Mouse (Mus musculus): ENCODE results near the gene Dnah17. TPM values are rescaled to one million over a fixed set of nuclear protein-coding genes. Genes with fewer than 3 reads are reported as not detected.

Gene Dnah17
- total RNA-seq, 2 experiments from 2014 or later = not detected

DNA sequence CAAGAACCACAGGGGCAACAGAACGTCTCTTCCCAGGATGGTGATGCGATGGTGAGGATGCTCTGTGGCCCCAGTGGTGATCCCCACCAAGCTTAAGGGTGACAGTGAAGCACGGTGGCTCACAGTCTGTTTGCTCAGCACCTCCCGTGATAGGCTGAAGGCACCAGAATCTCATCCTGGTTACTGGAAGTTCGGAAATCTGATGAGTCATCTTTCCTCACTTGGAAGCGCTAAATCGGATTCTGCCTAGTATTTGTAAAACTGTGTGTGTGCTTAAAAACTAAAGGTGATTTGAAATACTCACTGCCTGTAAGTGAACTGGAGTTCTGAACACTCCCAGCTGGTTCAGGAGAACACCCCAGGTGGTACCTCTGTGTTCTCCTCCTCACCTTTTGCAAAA lies 146.7 kb downstream of the Dnah17 start:
- ATAC-seq (replicated peaks; ENCODE audit: low FRiP score, poor library complexity, severe bottlenecking) = no peak

DNA sequence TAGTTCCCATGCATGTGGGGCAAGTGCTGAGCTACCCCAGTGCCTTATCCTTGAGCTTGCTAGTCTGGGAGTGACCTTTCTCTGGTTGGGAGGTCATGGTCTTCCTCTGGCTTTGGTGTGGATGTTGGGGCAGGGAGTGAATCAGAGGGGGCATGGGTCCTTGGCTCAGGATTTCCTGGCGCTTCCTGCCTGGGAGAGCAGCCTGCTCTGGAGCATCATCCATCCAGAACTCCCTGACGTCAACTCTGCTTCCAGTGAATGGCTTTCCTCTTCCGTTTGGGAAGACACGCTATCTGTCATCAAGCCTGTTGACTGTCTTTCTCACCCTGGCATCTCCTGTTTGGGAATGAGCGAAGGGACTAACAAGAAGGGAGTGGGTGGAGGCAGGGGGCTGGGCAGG lies 148.0 kb downstream of the Dnah17 start:
- ATAC-seq (replicated peaks; ENCODE audit: low FRiP score, poor library complexity, severe bottlenecking) = no peak

DNA sequence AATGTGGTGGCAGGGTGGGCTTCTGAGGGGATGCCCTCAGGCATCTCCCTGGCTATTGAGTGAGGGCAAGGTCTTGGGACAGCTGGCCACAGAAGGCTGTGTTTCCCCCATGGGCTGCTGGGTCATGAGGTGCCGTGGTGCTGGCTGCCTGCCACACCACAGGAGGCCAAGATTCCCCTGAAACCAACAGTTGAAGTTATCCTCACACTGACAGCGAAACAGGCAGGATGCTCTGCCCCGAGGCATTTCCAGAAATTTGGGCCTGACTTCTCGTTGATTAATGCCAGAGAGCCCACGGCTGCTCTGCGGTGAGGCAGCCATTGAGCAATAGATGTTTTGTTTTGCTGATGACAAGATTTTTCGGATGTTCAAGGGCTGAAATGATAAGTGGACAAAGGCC lies 151.0 kb downstream of the Dnah17 start:
- ATAC-seq (replicated peaks; ENCODE audit: low FRiP score, poor library complexity, severe bottlenecking) = no peak

DNA sequence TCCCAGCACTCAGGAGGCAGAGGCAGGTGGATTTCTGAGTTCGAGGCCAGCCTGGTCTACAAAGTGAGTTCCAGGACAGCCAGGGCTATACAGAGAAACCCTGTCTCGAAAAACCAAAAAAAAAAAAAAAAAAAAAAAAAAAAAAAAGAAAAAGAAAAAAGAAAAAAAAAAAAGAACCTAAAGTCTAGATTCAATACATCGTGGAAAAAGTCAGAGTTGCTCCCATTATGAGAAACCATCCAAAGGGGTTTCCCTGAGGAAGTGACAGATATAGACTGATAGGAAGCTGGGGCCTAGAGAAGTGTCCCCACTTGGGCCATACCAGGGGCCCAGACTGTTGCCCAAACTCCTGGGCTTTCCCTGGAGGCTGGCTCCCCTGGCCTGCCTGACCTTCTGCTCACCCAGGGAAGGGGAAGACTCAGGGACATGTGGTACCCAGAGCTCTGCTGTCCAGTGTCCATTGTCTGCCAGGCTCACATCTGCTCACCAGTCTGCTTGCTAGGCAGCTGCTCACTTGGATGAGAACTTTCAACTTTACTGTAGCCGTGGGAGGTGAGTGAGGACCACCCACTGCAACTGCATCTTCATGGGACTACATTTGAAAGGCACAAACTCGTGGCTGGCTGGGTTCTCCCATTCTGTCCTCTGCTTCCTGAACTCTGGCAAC lies 152.6 kb downstream of the Dnah17 start:
- no peak for ATAC-seq (replicated peaks; ENCODE audit: low FRiP score, poor library complexity, severe bottlenecking)

DNA sequence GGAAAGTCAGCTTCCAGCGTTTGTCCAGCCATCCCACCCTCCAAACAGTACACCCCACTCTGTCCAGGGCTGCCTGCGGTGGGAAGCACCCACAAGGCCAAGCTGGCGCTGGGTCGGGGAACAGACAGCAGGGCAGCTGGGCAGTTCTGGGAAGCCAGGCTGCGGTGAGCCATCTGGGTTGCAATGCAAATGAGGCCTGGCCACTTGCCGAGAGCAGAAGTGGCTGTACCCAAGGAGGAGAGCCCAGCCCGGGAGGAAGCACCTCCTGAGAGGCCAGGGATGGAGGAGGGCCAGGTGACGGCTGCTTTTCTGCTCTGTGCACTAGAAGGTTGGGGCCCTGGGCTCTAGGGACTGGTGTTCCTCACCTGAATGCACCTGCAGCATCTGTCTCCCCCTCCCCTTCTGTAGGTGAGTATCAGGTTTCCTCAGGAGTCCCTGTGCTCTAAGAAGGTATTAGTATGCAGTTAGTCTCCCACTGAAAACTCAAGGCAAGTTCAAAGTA lies 154.3 kb downstream of the Dnah17 start:
- ATAC-seq (replicated peaks; ENCODE audit: low FRiP score, poor library complexity, severe bottlenecking) = no peak

DNA sequence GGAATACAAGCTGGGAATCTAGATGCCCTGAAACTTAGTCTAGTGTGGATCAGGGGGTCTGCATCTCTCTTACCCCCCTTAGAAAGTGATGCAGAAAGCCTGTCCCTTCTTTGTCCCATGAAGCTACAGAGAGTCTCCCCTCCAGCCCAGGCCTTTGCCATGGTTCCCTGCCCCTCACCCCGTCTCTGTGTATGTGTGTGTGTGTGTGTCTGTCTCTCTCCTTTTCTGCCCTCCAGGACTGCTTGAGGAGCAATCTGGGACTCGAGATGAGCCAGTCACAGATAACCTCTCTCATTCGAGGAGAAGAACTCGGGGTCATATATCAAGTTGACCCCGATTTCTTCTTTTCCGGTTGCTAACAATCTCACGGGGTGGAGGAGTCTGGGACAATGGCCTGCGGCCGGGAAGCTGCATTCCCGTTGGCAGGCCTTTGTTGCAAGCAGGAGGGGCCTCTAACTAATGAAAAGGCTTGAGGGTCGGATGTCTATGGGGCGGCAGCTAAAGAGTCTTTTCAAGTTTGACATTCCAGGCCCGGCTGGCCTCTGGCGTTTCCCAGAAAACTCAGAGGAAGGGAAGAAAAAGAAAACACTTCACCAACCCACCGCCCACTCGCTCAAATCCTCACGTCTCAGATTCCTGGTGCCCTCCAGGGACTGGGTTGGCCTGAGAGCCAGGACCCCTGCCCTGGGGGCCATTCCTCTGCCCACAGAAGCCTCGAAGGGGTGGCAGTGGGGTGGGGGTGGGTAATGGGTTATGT lies 155.0 kb downstream of the Dnah17 start:
- ATAC-seq (replicated peaks; ENCODE audit: low FRiP score, poor library complexity, severe bottlenecking) = no peak

DNA sequence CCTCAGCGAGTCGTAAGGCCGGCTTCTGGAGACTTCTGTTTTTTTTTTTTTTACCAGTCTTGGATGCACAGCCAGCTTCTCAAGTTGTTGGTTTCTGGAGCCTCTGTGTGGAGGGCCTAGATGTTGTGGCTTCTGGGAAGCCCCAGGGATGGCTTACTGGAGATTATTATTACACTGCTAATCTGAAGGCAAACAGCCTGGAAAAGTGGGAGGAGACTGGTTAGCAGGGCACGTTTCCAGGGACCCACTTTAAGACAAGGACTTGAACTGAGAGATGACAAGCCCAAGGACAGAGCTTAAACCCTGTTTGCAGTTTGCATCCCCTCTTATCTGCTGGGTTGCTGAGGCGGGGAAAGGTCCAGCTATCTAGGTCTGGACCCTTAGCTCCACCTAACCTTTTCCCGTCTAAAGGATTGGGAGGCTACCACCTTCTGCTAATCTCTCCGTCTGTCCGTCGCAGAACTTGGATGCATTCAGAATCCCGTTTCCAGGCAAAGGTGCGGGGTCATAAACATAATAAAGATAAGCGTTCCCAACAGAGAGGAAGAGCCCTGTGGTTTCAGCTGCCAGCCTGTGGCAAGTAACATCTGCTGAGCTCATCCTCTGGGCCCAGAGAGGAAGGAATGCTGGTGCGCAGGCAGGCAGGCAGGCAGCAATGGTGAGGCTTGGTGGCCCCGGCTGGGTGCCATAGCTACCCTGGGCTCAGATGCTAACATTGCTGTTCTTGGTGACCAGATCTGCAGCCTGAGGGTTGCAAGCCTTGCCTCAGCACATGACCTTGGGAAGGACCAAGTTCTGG lies 155.9 kb downstream of the Dnah17 start:
- no peak for ATAC-seq (replicated peaks; ENCODE audit: low FRiP score, poor library complexity, severe bottlenecking)

DNA sequence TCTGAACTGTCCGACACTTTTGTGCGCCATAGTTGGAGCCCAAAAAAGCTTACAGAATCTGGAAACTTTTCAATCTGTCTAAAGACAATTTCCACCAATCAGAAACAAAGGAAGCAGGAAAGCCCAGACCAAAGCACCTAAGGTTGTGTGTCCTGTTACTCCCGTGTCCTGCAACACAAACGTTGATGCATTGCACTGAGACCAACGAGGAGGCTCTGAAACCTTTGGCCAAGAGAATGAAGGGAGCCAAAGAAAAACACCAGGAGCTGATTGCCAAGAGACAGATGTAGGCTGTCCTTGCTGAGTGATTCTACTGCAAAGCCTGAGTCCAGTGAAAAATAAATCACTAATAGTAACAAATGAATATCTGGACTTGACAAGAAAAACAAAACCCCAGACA lies 156.9 kb downstream of the Dnah17 start:
- no peak for ATAC-seq (replicated peaks; ENCODE audit: low FRiP score, poor library complexity, severe bottlenecking)

DNA sequence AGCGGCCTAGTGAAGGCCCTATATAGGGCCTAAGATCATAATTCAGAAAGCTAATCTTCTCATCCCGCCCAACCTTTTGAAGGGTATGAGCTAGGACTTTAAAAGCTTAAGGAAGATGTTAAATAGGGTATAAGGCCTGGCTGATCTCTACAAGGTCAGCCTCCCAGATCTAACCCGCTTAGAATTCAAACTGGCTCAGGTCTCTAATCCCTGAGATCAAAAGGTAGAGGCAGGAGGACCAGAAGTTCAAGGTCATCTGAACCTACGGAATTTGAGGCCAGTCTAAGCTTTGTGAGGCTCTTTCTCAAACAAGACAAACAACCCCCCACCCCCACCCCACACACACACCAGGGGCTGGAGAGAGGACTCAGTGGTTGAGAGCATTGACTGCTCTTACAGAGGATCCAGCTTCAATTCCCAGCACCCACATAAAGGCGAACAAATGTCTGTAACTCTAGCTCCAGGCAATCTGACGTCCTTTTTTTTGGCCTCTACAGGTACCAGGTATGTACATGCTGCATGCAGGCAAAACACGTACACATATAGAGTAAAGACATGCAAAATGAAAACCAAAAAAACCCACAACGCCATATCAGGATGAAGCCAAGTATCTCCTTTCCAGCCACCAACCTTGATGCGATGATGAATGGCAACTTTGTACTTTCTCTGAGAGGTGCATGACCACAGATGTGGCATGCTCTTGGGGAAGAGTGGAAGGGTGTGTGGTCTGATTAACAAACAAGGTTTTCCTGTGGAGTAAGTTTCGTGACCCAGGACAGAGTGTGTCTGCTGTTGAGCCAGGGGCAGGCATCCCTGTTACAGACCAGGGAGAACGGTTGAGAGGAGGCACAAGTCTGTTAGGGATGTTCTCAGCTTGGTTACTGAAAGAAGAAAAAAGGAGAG lies 157.5 kb downstream of the Dnah17 start:
- ATAC-seq (replicated peaks; ENCODE audit: low FRiP score, poor library complexity, severe bottlenecking) = no peak

Other genes with a start within 250 kb of the Dnah17 start
- 0.36 and 1.3 TPM in 2 replicates for gene Socs3, start 160.6 kb downstream of the Dnah17 start, total RNA-seq (2015; ENCODE audit: low replicate concordance)
- gene Socs3, start 160.6 kb downstream of the Dnah17 start, total RNA-seq (2017; ENCODE audit: low replicate concordance) = 1.2 TPM in 1 of 2 replicates, not detected in the other
- 10.1 and 13.3 TPM in 2 replicates for gene Pgs1, start 144.3 kb downstream of the Dnah17 start, total RNA-seq (2015; ENCODE audit: low replicate concordance)
- 5.1 and 22.5 TPM in 2 replicates for gene Pgs1, start 144.3 kb downstream of the Dnah17 start, total RNA-seq (2017; ENCODE audit: low replicate concordance)
- 10.5 TPM in 2 replicates for gene Cyth1, start 118.0 kb upstream of the Dnah17 start, total RNA-seq (2015; ENCODE audit: low replicate concordance)
- 11.6 and 12.3 TPM in 2 replicates for gene Cyth1, start 118.0 kb upstream of the Dnah17 start, total RNA-seq (2017; ENCODE audit: low replicate concordance)
- gene Usp36, start 159.6 kb upstream of the Dnah17 start, total RNA-seq (2015; ENCODE audit: low replicate concordance) = 1.4 and 2.9 TPM in 2 replicates
- gene Usp36, start 159.6 kb upstream of the Dnah17 start, total RNA-seq (2017; ENCODE audit: low replicate concordance) = 0.90 and 0.91 TPM in 2 replicates
- not detected in 2 replicates for gene Cep295nl, start 211.9 kb upstream of the Dnah17 start, total RNA-seq (2015; ENCODE audit: low replicate concordance)
- not detected in 2 replicates for gene Cep295nl, start 211.9 kb upstream of the Dnah17 start, total RNA-seq (2017; ENCODE audit: low replicate concordance)
- gene Timp2, start 225.1 kb upstream of the Dnah17 start, total RNA-seq (2015; ENCODE audit: low replicate concordance) = 11.3 and 14.1 TPM in 2 replicates
- gene Timp2, start 225.1 kb upstream of the Dnah17 start, total RNA-seq (2017; ENCODE audit: low replicate concordance) = 9.0 and 16.9 TPM in 2 replicates

Measured in erythroid progenitor cell, adult 5-6 weeks (primary cell).